Mouse (Mus musculus): ENCODE results near the gene Ly6g6d.

Gene Ly6g6d

GRCm38 (mm10) chr17:35024691-35025488 lies 53.0 kb downstream of the Ly6g6d start:
- in situ Hi-C loops (cut with MboI): loop anchor here (5.0 kb wide), 1 partner anchor 37 kb away; no protein-coding TSS in a partner anchor

DNA sequence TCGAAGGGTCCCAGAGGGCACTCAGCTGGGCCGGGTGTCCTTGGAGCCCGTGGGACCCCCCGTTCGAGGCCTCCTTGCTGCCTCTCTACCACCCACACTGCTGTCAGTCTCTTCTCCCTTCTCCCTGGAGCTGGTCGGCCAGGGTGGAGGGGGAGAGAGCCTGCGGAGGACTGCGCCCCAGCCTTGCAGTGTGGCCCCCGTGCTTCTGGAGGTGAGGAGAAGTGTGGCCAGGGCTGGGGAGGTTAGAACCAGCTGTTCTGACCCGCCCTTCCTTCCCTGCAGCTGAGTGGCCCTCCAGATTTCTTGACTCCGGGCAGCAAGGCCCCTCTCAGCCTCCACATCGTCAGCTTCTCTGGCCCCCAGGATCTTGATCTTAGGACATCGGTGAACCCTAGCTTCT lies 53.6 kb downstream of the Ly6g6d start:
- in situ Hi-C loops (cut with MboI): loop anchor here (5.0 kb wide), 1 partner anchor 38 kb away; no protein-coding TSS in a partner anchor

- in situ Hi-C loops (cut with MboI): loop anchor here (5.0 kb wide), 1 partner anchor 39 kb away; no protein-coding TSS in a partner anchor
Observed at GRCm38 (mm10) chr17:35023756-35024155, 54.1 kb downstream of the Ly6g6d start.

DNA sequence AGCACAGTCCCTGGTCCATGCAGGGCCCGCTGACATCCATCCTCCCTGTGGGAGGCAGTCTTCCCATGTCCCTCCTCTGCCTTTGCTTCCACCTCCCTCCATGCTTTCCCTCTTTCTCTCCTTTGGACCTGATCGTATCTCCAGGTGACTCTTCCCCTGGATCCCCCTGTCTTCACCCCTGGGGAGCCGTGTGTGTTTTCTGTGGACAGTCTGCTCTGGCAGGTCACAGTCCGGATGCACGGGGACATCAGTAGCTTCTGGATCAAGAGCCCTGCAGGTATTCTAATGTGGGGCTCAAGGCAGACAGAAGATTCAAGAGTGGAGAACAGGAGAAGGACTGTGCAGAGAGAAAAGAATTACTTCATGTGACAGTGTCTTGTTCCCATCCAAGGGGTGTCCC lies 54.6 kb downstream of the Ly6g6d start:
- in situ Hi-C loops (cut with MboI): loop anchor here (5.0 kb wide), 1 partner anchor 39 kb away; no protein-coding TSS in a partner anchor

DNA sequence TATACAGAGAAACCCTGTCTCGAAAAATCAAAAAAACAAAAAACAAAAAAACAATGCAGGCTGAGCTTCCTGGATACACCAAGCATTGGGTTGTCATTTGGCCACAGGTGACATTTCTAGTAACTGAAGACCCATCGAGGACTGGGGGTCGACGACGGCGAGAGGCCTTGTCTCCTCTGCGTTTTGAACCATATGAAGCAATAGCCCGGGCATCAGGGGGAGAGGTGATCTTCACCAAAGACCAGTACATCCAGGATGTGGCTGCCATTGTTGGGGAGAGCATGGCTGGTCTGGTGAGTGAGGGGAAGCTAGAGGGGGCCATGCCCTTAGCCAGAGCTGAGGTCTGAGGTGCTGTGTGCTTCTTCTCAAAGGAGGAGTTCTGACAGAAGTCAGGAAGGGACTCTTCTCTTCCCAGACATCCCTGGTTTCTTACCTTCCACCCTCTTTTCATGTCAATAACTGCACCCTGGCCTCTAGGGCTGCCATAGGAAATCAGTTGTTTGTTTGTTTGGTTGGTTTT lies 55.3 kb downstream of the Ly6g6d start:
- in situ Hi-C loops (cut with MboI): loop anchor here (5.0 kb wide), 1 partner anchor 40 kb away; no protein-coding TSS in a partner anchor

DNA sequence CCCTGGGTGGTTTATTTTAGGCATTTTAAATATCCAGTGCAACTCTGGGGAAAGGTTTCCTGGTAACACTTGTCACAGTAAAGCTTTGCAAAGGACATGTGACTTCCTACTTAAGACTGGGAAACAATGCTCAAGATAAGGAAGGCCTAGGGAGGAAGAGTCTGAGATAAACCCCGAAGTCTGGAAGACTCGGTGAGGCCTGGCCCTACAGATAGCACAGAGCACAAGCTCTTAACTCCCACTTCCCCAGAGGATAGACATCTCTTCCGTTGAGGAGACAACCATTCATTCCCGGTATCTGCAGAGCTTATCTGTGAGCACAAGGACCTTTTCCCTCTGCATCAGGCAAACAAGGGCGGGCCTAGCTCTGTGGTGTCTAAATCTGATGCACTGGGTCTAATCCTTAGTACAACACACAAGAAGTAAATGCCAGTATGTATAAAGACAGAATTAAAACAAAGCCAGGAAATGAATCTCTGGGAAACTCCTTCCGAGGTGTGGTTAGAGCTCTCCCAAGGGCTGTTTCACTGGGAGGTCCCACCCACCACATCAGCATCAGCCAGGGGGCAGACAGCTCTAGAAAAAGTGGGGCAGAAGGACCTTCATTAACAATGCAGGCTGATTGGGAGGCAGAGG lies 55.9 kb downstream of the Ly6g6d start:
- in situ Hi-C loops (cut with MboI): loop anchor here (5.0 kb wide), 1 partner anchor 40 kb away; no protein-coding TSS in a partner anchor

Measured in mature B cell (primary cell).